Mouse (Mus musculus) retina, postnatal 7 days (tissue): ENCODE results near the gene Lpin2.

Source experiments
- DNase-seq: peaks from one replicate; pipeline ENCODE4 v3.0.0-alpha.2; 2012; ENCODE audit warnings: low read depth, low spot score

Gene Lpin2

DNA sequence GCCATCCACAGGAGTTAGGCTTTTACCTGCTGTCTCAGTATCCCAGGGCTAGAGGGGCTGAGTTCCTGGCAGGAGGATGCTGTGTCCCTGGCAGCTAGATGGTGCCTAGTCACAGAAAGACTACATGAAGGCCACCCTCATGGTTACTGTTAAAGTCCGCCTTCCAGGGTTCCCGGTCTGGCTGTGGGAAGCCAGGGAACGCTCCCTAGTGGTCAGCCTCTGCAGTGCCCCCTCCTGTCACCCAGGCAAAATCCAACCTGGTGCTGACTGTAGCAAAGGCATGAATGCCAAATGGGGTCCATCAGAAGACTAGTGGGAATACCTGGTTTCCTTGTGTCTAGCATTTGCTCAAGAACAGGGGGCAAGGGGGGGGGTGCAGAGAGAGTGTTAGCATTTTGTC lies 78.3 kb downstream of the Lpin2 start:
- DNase-seq = no peak

DNA sequence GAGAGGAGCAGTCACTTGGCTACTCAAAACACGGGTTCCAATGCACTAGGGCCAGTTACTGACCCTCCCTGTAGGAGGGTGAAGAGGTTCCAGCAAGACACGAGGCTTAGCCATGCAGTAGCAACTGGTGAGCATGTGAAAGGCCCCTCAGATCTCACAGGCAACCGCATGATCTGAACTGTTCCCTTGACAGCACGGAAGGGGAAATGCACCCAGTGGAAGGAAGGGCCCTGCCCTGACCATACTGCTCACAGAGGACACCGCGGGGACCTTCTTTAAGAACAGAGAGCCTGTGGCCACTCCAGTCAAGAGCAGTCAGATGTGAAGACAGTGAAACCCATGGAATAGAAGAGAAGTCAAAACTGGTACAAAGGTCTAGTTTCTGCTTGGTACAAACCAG lies 80.8 kb downstream of the Lpin2 start:
- no peak for DNase-seq

DNA sequence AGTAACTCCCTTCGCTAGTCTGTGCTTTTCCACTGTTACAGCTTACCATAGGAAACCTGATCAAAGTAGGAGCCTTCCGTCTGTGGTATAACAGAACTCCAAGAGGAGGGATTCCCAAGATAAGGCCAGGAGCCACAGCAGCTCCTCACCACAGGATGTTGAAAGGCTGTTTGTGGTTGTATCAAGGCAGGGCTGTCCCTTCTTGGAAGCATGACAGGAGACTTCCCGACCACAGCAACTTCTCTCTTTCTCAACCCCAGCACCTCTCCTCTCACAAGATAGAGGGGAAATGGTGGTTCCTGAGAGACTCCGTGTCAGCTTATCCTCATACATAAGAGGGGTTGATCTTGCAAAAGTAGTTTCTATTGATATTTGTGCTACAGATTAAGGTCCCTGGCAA lies 82.4 kb downstream of the Lpin2 start:
- no peak for DNase-seq

DNA sequence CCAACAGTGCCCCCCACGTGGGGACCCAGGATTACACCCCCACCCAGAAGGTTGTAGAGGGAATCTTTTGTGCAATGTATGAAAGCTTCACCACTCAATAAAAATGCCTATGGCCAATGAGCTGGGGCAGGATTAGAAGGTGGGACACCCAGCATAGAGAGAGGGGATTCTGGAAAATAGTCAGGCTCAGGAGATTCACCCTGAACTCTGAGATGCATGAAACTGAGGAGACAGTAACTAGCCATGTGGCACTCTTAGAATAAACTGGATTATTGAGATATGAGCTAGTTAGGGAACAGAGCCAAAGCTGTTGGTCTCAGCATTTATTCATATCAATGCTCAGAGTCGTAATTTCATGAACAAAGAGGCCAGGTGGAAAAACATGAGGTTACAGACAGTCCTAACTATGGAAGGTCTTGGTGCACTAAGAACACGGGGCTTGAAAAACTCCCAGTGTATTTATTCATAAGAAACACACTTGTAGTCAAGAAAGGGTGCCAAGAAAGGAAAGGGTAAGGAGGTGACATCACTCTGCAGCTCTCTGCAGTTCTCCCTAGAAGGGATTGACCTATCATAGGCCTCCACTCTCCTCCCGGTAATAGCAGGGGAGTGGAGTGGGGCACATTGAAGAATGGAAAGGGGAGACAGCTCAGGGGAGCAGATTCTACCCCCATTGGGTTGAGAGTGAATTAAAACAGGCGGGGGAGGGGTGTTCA lies 83.1 kb downstream of the Lpin2 start:
- DNase-seq = no peak

DNA sequence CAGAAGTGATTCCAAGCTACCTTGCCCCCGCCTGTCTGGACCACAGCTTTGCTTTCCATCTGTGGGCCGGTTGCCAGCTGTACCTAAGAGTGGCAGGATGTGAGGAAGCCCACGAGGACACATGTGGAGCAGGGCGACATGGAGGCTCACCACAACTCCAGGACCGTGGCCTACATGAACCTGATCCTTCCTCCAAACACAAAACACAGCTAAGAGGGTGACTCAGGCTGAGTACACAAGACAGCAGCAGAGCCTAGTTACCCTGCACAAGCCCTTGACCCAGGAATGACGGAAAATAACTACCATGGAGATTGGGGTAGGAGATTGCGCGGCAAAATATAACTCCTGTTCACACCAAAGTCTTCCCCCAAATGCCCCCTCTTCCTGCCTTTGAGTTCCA lies 85.0 kb downstream of the Lpin2 start:
- DNase-seq = no peak

DNA sequence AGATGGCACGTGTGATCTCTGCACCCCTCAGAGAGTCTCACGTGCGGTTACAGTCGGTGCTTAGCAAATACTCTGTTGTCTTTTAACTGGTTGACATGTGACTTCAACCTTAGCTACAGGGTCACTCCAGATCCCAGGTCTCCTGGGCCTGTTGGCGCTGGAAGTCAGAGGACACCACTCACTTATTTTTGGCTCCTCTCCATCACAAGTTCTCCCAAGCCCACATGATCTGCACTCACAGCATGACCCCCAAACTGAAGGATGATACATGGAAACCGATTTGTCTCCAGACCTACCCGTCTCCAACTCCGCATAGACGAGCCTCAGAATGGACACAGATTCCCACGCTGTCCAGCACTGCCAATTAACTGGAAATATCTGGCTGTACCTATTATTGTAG lies 85.8 kb downstream of the Lpin2 start:
- DNase-seq = no peak

DNA sequence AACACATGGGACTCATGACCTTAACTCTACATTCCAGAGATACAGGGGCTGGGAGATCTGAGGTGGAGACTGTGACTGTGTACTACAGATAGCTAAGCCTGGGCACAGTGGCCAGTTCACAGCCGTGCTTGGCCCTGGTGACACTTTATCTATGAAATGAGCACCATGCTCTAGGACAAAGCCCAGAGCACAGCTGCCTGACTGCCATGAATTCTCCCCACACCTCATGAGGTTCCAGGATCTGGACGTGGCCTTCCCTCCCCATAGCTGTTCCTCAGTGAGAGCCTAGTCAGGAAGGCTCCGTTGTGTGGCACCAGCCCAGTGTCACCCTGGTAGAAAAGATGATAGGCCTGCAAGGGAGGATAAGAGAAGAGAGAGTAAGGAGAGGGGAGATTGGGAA lies 86.2 kb downstream of the Lpin2 start:
- DNase-seq = no peak

DNA sequence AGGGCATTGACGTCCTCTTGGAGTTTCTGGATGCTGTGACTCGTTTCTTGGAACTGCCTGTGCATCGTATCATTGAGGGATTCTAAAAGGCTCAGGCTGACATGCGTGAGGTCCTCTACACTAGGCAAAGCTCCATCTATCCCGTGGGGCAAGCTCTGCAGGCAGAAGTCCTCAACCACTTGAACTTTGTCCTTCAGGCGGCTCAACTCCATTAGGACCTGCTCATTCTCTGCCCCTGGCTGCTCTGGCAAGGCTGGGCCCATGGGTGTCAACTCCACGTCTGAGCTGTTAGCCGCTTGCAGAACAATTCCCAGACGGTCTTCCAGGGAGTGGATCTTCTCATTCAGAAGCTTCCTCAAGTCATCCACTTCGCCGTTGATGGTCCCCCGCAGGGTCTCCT lies 91.5 kb downstream of the Lpin2 start:
- DNase-seq = no peak

DNA sequence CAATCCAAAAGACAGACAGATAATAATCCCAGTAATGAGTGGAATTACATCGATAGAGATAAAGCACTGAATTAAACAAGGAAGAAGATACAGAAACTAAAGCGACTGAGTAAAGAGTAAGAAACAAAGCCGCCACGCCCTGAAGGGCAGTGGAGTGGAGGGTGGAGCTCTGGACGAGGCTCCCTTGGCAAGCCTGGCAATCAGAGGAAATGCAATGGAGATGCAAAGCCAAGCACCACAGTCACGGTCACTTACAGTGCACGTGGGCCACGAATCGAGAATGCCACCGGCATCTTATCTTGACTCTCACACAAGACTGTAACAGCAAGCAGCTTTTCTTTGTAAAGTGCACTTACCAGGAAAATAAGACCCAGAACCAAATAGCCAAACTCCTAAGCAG lies 94.4 kb downstream of the Lpin2 start:
- DNase-seq = no peak

DNA sequence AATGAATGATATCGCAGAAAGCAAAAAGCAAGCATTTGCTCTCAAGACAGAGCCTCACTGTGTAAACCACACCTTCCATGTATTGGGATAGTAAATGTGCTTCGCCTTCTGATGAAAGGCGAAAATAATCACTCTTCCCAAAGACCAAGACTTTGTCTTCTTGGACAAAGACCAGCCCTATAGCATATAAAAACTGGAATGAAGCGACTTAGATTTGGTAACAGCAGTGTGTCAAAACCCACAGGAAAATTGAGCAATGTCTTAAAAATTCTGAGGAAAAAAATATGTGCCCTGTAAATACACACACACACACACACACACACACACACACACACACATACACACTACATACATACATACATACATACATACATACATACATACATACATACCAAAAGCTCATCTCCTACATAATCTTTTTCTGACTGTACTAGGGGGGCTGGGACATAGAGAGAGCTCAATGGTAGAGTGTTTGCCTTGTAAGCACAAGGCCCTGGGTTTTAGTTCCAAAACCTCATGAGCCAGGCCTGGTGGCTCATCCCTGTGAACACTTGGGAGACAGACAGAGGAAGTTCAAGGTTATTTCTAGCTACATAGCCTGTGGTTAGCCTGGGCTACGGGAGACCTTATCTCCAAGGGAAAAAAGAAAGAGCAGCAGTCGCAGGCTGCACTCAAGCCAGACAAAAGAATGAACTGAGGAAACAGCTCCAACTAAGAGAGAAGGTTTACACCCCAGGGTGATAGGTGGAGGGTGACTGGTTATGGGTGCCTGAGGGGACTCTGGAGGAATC lies 95.5 kb downstream of the Lpin2 start:
- no peak for DNase-seq

DNA sequence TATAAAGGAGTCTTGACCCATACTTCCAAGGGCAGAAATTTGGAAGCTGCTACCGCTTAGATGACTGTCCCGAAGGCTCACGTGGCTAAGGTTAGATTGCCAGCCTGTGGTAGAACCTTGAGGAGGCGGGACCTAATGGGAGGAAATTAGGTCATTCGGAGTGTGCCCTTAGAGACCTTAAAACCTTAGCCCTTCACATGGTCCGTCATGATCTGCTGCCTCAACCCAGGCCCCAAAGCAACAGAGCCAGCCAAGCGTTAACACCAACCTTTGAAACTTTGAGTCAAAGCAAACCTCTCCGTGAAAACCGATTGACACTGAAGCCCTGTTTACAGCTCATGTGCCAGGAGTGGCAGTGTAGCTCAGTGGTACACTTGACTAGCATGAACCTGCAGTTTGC lies 100.4 kb downstream of the Lpin2 start:
- DNase-seq = no peak

DNA sequence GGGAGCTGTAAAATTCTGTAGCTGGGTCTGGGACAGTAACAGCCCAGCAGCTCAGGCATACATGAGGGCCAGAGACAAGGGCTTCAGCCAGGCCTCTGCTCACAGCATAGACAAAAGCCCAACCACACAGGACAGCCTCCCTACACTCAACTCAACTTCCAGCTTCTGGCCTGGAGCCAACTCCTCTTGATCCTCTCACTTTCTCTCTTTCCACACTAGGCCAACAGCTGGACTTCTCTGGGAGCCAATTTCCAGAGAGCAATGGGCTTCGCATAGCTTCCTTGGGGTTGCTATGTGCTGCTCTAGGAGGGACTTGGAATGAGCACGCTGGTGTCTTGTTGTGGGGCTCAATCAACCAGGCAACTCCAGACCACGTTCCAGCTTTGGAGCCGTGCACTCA lies 100.9 kb downstream of the Lpin2 start:
- no peak for DNase-seq

DNA sequence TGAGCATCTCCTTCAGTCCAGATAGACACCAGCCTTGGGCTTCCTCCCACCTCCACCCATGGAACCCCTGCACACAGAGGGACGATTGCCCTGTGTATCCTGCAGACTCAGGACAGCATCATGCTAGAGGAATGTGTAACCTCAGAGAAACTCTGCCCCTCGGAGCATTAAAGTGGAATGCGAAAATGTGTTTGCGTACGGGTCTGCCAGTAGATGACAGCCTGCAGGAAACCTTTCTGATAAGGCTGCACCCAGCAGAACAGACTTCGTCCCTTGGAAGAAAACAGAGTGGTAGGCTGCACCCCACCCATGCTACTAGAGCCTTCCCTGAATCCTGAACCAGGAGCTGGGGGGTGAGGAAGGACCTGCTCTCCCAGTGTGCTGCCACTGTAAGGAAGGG lies 102.5 kb downstream of the Lpin2 start:
- no peak for DNase-seq

DNA sequence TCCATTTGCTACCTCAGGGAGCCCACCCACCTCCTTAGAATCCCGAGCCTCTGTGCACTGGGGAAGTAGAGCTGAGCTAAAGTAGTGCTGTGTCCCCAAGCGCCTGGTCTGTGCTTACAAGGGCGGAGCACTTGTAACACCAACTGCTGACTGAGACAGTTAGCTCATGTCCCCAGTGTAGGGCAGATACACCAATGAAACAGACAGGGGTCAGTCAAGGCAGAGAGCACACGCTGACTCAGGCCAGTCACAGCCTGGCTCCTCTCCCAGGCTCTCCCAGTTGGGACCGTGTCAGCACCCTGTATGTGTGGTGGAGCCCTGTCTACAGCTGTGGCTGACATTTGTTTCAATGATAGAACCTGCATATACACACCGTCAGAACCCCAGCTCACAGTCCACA lies 103.6 kb downstream of the Lpin2 start:
- no peak for DNase-seq

DNA sequence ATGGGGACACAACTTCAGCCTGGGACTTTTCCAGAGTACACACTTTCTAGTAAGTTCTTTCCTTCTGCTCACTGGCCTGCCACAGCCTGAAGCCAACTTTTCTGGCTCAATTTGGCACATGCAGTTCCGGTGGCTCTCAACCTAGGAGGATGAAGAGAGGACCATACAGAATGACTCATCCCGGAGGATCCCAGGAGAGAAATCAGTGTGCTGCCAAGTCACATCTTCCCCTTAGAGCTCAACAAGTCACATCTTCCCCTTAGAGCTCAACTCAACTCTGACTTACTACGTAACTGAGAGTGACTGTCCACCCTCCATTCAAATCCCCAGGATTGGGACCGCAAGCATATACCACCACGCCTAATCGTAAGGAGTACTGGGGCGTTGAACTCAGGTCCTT lies 105.2 kb downstream of the Lpin2 start:
- DNase-seq = no peak

DNA sequence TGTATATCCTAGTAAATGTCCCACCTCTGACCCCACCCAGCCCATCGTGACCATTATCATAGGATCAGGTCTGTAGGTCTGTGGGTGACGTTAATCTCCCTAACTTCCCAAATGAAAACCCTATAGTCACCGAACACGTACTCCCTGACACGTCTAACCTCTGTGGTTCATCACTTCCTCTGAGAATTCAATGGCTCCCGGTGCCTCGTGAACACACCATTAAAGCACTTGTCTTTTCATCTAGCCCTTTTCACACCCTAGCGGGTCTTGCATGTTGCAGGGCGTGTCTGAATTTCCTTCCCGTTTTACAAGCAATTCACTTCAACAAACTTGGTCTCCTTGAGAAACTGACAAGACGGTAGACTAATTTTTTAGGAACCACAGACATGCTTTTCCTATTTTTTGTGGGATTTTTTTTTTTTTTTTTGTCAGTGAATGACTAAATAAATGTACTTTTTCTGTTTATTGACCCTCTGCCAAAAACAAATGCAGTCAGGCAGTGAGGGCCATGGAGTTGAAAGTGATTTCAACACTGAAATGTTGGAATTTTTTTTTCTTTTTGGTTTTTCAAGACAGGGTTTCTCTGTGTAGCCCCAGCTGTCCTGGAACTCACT lies 105.9 kb downstream of the Lpin2 start:
- DNase-seq = no peak

DNA sequence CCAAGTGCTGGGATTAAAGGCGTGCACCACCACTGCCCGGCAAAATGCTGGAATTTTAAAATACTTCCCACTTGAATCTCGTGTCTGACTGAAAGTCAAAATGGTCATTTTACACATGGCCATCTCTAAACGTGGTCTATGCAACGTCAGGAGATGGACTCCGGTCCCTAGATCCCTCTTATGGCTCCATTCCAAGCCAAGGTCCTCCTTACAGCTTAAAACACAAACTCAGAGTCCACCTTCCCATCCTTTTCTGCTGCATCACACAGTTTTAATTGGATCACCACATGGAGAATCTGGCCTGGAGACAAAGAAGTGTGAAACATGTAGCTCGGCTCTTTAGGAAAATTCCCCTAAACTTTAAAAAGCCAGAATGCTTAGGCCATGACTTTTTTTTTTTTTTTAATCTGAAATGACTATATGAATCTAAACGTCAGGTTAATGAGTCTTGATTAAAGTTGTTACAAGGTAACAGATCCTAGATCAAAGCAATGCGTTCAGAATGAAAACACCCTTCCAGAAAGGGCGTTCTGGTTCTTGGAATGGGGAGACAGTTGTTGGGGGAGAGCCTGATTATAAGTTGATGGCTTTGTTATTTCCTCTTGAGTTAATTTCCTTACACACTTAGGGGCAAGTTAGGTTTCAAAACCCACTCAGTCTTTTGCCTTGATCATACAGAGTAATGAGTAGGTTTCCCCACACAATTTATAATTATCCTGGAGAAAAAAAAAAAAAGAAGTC lies 106.6 kb downstream of the Lpin2 start:
- DNase-seq = no peak

DNA sequence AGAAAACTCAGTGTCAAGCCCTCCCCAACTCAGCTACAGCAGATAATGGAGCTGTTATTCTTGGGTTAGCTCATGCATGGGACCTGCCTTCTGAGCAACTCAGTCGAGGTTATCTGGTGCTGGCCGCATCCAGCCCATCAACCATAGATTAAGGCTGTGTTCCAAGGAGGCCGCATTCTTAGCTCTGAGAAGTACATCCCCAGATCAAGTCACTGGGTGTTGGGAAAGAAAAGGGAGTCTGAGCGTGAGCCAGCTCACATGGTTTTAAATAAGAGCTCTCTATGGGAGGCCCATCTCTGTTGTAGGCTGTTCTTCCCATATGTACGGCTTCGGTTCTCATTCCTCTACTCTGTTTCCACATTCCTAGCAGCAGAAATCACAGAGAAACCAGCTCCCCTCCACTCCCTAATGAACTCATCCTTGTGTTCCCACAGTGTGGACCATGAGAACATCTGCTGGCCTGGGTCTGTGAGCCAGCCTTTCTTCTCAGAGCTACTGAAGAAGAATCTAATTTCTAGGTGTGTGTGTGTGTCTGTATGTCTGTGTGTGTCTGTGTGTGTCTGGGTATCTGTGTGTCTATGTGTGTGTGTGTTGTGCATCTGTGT lies 107.3 kb downstream of the Lpin2 start:
- DNase-seq = no peak

DNA sequence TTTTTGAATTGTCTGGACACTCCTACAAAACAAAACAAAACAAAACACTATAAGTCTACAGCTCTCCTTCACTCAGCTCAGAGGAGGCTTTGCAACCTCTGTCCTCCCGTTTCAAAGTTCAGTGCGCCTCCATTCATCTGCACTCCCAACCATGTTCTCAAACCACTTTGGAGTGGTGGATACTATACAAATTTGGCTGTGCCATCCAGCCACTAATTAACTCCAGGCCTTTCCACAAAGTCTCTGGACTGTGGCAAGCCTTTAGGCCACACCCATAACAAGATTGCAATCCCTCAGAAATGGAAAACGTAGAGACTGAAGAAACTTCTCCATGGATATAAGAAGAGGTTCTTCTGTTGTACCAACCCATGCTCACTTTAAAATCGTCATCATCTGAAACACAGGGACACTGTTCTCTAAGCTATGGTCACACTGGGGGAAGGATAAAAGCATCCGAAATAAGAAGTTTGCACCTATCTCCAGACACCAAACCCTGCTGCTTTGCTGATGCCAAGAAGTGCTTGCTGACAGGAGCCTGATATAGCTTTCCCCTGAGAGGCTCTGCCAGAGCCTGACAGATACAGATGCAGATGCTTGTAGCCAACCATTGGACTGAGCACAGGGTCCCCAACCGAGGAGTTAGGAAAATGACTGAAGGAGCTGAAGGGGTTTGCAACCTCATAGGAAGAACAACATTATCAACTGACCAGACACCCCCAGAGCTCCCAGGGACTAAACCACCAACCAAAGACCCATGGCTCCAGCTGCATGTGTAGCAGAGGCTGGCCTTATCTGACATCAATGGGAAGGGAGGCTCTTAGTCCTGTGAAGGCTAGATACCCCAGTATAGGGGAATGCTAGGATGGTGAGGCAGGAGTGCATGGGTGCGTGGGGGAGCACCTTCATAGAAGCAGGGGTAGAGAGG lies 108.4 kb downstream of the Lpin2 start:
- DNase-seq = no peak

DNA sequence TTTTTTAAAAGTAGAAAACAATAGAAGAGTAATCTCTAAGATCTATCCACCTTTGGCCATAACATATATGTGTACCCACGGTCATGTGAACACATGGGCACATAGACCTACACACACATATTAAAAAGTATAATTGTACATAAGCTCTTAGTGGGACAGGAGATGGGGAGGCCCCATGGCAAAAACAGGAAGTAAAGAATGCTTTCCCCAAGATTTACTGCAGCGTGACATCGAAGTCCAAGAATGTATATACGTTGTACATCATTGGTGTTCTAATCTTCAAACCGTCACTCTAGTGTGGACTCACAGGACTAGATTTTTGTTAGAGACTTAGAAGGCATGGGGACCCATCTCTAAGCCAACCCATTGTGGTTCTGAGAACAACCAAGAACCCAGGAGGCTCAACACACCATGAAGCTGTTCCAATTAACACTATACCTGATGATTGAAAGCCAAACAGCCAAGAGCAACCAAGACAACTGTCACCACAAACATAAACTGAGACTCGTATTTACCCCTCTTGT lies 109.6 kb downstream of the Lpin2 start:
- DNase-seq = no peak

DNA sequence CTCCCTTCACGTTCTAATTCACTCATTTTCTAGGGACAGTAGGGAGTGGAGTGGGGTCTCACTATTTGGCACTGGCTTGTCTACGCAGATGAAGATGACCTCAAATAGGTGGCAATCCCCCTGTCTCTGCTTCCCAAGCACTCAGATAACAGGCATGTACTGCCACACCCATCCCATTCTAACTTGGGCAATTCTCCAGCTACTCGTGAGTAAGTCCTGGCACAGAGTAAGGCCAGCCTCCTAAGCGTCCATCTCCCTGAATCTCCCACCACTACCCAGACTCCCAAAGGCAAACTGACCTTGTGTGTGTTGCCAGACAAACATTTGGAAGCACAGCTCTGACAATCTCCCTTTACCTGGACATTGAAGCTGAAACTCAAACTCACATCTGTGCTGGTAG lies 110.5 kb downstream of the Lpin2 start:
- DNase-seq = no peak
